Mouse (Mus musculus): ENCODE results near the gene Fbxo47.

Gene Fbxo47

DNA sequence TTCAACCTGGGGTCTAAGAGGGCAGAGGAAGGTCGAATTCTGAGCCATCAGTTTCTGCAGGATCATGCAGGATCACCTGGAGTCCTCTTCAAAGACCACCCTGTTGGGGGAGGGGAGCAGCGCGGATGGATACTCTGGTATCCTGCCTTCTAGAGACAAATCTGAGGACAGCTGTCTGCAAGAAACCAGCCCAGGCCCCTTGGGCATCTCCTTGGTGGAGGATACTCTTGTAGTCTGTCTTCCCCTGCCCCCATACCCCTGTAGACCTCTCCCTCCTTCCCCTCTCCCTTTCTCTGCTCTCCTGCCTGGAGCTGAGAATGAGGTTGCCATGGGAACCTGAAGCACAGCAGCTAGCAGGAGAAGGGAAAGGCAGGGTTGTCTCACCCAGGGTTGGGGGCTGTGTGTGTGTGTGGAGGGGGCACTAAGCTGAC, 71.4 kb downstream of the Fbxo47 start:
- peak in 1 of 2 experiments; percentile 47 for DNase-seq (ENCODE audit: low spot score in 2 of 2)

DNA sequence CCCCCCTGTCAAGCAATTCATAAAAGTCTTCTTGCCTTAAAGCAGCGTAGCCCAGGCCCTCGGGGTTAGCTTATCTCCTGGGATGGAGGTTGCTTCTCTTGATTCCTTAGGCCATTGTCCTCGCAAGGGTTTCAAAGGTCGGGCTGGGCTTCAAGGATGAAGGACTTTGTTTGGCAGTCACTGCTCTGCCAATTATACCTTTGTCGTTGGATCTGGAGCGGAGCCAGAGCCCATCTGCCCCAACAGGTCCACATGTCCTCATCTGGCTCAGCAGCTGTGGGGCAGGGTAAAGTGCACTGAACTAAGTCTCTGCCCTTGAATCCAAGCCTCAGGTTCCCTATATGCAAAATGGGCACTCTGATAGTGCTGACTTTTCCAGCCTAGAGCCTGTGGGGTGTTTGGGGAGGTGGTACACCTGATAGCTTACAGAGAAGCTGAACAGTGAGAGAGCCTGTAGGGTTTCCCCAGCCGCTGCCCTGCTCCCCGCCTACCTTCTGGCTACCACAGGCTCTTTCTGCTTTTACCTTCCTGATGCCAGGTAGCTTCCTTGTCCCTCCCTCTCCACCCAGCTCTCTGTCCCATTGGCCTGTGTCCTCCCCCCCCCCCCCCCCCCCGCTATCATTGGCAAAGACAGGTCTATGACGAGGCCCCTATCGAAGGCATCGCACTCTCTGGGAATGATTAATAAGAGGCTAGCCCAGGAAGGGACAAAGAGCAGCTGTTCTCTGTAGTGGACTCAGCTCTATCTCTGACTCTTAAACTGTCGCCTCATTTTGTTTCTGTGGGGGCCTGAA, 72.2 kb downstream of the Fbxo47 start:
- no peak for DNase-seq (ENCODE audit: low spot score in 2 of 2)

DNA sequence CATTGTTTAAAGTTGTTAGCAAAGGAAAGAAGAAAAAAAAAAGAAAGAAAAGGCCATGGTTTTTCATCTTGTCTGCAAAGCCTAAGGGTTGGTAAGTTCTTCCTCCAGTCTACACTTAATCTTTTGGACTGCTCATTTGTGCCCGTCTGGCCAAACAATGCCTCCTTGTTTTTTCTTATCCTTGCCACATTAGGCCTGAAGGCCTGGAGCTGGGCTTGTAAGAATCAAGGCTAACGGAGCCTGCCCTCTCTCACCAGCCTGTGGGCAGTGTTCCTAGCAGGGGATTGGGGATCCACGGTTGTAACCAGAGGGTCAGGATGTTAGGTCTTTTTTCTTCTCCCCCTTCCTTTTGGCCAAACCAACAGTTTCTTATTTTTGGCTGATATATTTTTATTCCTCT, 73.0 kb downstream of the Fbxo47 start:
- no peak for DNase-seq (ENCODE audit: low spot score in 2 of 2)

DNA sequence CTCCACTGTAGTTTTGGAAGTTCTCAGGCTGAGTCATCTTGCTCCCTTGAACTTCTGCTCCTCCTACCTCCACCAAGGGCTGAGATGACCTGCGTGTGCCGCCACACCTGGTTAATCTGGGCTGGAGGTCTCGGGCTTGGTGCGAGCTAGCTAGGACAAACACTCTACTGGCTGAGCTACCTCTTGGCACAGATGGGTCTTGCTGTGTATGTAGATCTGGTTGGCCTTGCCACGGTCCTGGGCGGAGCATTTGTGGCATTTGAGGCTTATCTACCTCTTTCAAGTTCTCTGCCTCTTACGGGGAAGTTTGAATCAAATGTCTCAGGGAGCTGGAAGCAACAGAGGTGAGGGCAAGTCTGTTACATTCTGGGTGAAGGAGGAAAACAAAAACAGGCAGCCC, 73.6 kb downstream of the Fbxo47 start:
- DNase-seq (ENCODE audit: low spot score in 2 of 2) = no peak

DNA sequence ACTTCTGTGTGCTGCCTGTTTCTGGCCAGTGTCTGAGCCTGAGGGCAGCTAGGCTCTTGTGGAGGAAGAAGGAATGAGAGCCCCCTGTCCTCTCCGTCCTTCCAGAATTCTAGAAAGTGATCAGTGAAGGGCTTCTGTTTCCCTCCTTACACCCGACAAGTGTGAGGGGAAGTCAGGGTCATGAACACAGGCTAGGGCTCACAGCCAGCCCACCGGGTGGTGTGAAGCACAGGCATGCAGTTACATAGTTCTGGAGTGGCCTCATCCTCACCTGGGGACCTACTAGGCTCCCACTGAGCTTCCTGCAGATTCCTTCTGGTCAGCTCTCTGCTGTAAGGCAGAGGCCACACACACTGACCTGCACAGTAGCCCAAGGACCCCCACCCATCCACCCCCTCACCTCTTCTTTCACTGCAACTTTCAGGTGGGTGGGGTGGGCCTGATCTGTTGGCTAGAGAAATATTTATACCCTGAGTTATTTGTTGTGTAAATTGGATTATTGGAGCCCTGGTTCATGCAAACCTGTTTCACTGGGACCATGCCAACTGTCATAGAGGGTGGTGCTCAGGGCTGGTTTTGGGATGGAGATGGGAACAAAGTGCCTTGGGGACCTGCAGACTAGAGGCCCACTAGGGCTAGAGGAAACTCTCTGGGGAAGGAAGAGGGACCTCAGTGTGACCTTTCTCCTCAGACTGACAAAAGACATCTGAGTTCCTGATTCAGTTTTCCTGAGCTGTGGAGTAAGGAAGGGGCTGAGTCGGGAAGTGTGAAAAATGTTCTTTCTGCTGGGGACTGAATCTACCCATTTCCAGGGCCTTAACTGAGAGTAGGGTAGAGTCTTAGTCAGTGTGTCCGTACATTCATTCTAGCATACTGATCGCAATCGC, 74.5 kb downstream of the Fbxo47 start:
- DNase-seq (ENCODE audit: low spot score in 2 of 2) = no peak

DNA sequence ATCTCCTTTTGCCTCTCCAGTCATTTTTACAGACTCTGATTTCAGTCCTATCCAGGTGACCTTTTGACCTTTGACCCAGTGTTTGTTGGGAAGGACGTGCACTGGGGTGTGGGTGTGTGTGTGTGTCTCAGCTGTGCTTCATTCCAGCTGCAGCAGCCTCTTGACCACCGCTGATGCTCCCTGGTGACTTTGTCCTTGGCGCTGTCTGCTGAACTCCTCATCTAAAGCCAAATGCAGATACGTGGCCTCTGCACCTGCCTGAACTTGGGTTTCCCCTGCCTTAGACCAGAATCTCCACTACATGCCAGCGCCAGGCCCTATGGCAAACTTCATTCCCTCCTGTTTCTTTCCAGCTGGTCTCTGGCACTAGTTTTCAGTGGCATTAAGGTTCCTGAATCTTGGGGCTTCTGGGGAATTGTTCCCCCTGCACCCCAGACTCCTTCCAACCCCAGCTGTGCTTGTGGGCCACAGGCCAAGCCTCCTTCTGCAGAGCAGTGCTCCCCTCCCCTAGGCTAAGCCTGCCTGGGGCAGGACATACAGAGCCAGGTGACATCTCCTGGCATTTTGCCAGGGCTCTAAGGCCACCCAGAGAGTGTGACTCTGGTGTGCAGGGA, 75.2 kb downstream of the Fbxo47 start:
- DNase-seq (ENCODE audit: low spot score in 2 of 2) = no peak

DNA sequence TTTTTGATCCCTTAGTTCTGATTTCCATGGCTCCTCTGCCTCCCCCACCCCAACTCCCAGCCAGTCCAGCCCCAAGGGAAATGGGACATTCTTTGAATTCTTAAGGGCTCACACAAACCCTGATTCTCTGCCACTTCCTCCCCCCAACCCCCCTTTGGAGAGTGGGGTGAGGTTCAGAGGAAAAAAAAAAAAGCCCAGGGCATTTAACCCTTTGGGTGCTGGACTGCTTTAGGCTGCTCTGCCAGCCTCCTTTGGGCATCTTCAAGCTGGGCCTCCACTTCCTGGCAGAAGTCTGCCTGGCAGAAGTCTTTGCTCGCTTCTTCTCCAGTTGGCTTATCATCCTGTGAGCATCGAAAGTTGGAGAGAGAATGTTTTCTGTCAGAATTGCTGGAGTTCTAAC, 75.9 kb downstream of the Fbxo47 start:
- no peak for DNase-seq (ENCODE audit: low spot score in 2 of 2)

DNA sequence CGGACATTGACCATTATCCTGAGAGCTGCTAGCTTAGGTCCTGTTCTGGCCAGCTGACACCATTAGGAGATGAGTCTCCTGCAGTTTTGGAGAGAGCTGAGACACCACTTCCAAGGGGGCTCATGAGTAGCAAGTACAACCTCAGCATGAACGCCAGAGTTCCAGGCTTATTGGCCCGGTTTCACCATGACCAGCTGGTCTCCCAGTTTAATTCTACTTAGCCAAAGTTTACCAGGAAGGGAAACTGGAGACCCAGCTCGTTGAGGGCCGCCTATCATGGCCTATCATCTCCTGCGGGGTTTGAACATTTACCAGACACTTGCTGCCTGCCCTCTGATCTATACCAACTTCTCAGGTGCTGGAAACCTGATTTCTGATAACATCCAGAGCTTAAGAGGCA, 76.3 kb downstream of the Fbxo47 start:
- DNase-seq (ENCODE audit: low spot score in 2 of 2) = no peak

DNA sequence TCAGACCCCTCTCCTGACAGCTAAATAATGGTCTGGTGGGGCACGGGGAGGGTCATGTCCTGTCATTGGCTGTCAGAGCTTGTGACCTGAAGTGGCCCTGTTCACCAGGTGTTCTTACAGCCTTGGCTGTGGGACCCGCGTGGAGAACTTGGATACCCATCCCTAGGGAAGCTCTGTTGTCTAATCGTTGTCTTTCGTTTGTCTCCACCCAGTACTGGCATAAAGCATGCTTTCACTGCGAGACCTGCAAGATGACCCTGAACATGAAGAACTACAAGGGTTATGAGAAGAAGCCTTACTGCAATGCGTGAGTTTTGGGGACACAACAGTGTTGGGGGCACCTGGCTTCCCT, 77.4 kb downstream of the Fbxo47 start:
- no peak for DNase-seq (ENCODE audit: low spot score in 2 of 2)

DNA sequence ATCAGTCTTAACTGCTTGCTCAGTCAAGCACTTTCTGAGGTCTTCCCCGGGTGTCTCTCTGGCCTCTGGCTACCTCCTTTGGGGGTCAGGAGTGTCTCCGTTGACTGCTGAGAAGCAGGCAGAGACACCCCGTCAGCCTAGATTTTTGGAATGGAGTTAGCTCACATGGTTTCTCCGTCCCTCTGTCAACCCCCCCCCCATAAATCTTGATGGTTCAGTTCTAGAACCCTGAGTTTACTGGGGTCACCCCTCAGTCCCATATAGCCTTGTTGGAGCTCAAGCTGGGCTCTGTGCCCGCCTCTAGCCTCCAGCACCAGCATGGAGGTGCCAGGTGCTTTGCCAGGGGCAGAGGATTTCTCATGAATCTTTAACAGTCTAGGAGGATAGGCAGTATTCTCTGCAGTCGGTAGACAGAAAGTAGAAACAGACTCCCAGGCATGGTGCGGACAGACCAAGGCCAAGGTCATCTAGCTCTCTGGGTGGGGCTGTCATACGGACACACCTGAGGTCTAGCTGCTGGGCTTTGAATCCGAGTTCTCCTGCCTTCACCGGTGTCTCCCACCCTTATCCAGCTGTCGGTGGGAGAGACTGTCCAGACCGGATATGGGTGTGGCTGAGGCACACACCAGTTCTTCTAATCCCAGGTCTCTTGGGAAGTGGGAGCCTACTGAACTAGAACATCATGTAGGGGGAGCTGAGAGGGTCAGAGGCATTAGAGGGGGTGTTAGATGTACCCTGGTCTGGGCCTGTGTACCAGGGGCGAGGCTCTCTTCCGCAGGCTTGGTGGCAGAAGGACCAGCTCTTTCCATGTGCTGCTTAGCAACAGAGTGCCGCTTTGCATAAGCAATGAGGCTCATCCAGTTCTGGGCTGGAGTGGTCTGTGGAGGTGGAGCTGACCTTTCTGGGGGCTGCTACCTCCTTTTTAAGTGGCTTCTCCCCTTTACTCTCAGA, 78.0 kb downstream of the Fbxo47 start:
- no peak for DNase-seq (ENCODE audit: low spot score in 2 of 2)

DNA sequence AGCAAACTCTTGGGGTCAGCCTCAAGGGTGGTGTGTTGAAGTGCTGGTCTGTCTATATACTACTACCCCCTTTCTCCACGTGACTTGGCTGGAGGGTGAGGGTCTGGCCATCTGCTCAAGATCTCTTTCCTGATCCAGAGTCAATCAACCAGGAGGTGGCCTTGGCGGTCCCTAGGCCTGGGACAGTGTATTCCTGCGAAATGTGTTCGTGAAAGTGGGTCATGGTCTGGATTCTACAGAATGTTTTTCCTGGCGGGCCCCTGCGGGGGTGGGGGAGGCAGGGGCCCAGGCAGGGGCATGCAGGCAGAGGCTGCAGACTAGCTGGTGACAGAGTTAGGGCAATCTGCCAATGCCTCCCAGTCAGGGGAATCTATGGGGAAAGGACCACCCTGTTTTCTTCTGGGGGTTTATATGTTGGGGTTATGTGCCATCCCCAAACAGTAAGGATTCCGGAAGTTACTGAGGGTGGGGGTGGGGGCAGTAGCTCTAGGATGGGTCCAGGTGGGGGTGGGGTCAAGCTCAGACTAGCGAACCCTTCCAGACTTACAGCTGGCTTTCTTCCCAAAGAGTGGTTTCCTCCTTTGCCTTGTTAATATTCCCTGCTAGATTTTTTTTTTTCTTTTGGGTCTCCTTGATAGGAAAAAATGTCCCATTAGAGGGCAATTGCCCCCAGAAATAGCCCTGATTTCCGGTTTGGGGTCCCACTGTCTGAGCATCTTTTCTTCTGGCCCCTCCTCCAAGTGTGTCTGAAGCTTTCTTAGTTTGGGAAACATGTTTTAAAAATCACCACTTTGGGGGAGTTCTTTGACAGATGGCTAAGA, 78.9 kb downstream of the Fbxo47 start:
- no peak for DNase-seq (ENCODE audit: low spot score in 2 of 2)

DNA sequence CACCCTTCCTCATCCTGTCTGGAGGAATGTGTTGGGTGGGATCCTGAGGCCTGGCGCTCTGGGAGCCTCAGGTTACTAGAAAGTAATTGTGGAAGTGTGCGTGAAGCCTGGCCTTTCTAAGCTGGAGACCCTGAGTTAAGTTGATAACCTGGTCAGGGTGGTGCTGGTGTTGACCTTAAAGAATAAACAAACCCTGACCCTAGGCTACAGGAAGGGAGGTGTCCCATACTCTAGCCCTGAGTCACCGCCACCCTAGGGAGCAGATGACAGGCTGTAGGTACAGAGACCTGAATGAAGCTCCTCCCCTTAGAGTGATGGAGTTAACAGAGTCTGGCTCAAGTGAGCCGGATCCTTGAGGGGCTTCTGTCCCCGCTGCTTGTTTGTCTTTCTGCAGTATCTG, 80.1 kb downstream of the Fbxo47 start:
- DNase-seq (ENCODE audit: low spot score in 2 of 2) = no peak
